Mouse (Mus musculus): ENCODE data around the gene Fignl1. TPM values are rescaled to one million over a fixed set of nuclear protein-coding genes. Genes with fewer than 3 reads are reported as not detected.
A peak's percentile ranks its signal among the peaks of the same experiment; 100 is the strongest.

The Fignl1 gene
- polyA plus RNA-seq, 1 experiment from 2014 or later = 93.2 TPM

- Histone ChIP-seq H3K27ac (replicated peaks) (no peak overlapping the region), H3K36me3 (replicated peaks) (no peaks in the 10 kb centered on the region), H3K4me1 (replicated peaks) (peaks cover 50% of the 10 kb centered on the region), H3K4me3 (replicated peaks) (no peak overlapping the region), H3K4me2 (no peak overlapping the region), H3K27me3 (no peaks in the 10 kb centered on the region; the same call in none of the 2 replicates), H3K9me3 (replicated peaks) (no peaks in the 10 kb centered on the region), H3K9ac (no peak overlapping the region)
- no peak for ATAC-seq (ENCODE audit: insufficient read depth)
- 63% methylated on average over 13 of the region's 13 CpGs for WGBS (ENCODE audit: insufficient replicate concordance)
Measured at GRCm38 (mm10) chr11:11844367-11844971, 35.7 kb upstream of the Fignl1 start.

DNA sequence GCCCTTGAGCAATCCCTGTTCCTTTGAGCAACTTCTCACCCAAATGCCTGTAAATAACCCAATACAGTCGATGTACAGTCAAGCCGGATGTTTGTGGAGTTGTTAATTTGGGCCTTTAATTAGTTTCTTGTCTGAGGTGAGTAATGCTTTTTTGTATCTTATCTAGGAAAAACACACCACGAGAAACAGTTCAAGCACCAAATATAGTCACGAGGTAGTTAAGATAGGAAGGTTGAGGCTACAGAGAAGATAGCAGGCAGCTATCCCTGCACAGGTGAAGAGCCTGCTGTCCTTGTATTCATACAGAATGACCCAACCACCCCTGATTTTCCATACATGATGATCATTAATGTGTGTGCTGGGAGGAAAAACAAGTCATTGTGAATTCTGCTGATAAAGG lies 32.8 kb upstream of the Fignl1 start:
- 11% methylated on average over 4 of the region's 4 CpGs for WGBS (ENCODE audit: insufficient replicate concordance)
- peak overlapping the region; percentile 39 for H3K9ac ChIP-seq
- H3K36me3 ChIP-seq (replicated peaks) = no peaks in the 10 kb centered on the region
- peak overlapping the region; percentile 52 for H3K4me2 ChIP-seq
- H3K27me3 ChIP-seq = peaks cover 13% of the 10 kb centered on the region
- no peak overlapping the region for H3K4me3 ChIP-seq (replicated peaks)
- H3K27ac ChIP-seq (replicated peaks) = peak overlapping the region; percentile 85
- H3K9me3 ChIP-seq (replicated peaks) = no peaks in the 10 kb centered on the region
- H3K4me1 ChIP-seq (replicated peaks) = peaks cover 79% of the 10 kb centered on the region
- peak; percentile 84 for ATAC-seq (ENCODE audit: insufficient read depth)

DNA sequence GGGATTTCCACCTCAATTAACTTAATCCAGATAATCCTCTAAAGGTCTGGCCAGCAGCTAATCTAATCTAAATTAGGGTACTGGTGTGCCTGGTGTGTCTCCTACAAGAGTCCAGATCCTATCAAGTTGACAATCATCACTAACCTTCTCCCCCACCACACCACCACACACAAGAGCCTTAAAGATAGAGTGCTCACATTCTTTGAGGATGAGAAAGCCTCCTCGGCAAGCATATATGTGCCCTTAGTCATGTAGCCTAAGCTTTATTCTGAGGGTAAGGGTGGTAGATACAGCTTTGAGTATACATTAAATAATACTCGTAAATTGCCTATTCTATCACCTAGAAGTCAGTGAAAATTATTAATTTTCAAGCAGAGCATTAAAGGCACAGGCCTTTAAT lies 32.0 kb upstream of the Fignl1 start:
- Histone ChIP-seq H3K4me3 (replicated peaks) (no peak overlapping the region), H3K9ac (peak overlapping the region; percentile 39; the same call in 1 of the 2 replicates), H3K27me3 (peaks cover 13% of the 10 kb centered on the region), H3K4me1 (replicated peaks) (peaks cover 88% of the 10 kb centered on the region), H3K36me3 (replicated peaks) (no peaks in the 10 kb centered on the region), H3K4me2 (peak overlapping the region; percentile 1; the same call in 1 of the 2 replicates), H3K27ac (replicated peaks) (peak overlapping the region; percentile 85), H3K9me3 (replicated peaks) (no peaks in the 10 kb centered on the region)
- 37% methylated on average over 2 of the region's 2 CpGs for WGBS (ENCODE audit: insufficient replicate concordance)
- no peak for ATAC-seq (ENCODE audit: insufficient read depth)

DNA sequence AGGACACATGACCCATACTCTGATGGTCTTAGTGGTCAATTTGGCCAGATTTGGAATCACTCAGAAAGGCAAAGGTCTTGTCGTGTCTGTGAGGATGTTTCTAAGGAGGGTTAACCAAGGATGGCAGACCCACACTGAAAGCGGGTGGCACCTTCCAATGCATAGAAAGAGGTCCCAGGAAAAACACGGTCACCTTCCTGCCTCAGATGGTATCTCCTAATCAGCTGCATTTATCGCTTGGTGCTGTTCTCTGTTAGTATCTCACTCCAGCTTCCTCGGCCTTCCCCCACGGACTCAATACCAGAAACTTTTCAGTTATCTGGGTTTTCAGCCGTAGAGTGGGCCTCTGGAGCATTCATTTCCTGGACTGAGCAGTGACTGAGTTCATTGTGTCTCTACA lies 31.1 kb upstream of the Fignl1 start:
- H3K36me3 ChIP-seq (replicated peaks) = no peaks in the 10 kb centered on the region
- no peak overlapping the region for H3K4me3 ChIP-seq (replicated peaks)
- peak overlapping the region; percentile 43; the same call in 1 of the 2 replicates for H3K27ac ChIP-seq (replicated peaks)
- peaks cover 13% of the 10 kb centered on the region for H3K27me3 ChIP-seq
- no peak overlapping the region for H3K9ac ChIP-seq
- no peaks in the 10 kb centered on the region for H3K9me3 ChIP-seq (replicated peaks)
- 41% methylated on average over 7 of the region's 7 CpGs for whole genome bisulfite sequencing (ENCODE audit: insufficient replicate concordance)
- ATAC-seq (ENCODE audit: insufficient read depth) = no peak
- H3K4me2 ChIP-seq = no peak overlapping the region
- H3K4me1 ChIP-seq (replicated peaks) = peaks cover 96% of the 10 kb centered on the region

DNA sequence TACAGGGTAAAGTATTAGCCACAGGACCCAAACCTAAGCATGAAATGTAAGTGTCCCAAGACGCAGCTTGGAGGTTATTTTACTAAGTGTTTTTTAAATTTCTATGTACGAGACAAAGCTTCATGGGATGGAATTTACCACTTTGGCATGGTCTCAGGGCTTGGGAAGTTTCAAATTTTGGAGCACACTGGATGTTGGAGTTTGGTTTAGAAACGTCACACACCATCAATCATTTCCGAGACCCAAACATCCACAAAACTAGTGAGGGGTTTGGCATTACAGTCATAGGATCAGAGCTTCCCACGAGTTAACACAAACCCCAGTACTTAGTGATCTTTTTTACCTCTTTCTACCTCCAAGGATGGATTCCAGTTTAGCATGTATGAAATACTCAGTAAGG lies 28.6 kb upstream of the Fignl1 start:
- Histone ChIP-seq H3K4me1 (replicated peaks) (peaks cover 96% of the 10 kb centered on the region), H3K9me3 (replicated peaks) (no peaks in the 10 kb centered on the region), H3K9ac (peak overlapping the region; percentile 55), H3K27me3 (peaks cover 21% of the 10 kb centered on the region), H3K4me3 (replicated peaks) (peak overlapping the region; percentile 55), H3K4me2 (peak overlapping the region; percentile 79), H3K27ac (replicated peaks) (peak overlapping the region; percentile 88), H3K36me3 (replicated peaks) (no peaks in the 10 kb centered on the region)
- ATAC-seq (ENCODE audit: insufficient read depth) = no peak
- 52% methylated on average over 5 of the region's 5 CpGs for WGBS (ENCODE audit: insufficient replicate concordance)

- H3K4me3 ChIP-seq (replicated peaks) = peak overlapping the region; percentile 55
- peak overlapping the region; percentile 55 for H3K9ac ChIP-seq
- peak overlapping the region; percentile 88 for H3K27ac ChIP-seq (replicated peaks)
- H3K4me2 ChIP-seq = peak overlapping the region; percentile 79
- no peaks in the 10 kb centered on the region for H3K9me3 ChIP-seq (replicated peaks)
- peaks cover 26% of the 10 kb centered on the region for H3K27me3 ChIP-seq
- H3K36me3 ChIP-seq (replicated peaks) = no peaks in the 10 kb centered on the region
- 6% methylated on average over 18 of the region's 18 CpGs for WGBS (ENCODE audit: insufficient replicate concordance)
- peaks cover 96% of the 10 kb centered on the region for H3K4me1 ChIP-seq (replicated peaks)
- ATAC-seq (ENCODE audit: insufficient read depth) = peak; percentile 85
Measured at GRCm38 (mm10) chr11:11836713-11837370, 28.1 kb upstream of the Fignl1 start.

DNA sequence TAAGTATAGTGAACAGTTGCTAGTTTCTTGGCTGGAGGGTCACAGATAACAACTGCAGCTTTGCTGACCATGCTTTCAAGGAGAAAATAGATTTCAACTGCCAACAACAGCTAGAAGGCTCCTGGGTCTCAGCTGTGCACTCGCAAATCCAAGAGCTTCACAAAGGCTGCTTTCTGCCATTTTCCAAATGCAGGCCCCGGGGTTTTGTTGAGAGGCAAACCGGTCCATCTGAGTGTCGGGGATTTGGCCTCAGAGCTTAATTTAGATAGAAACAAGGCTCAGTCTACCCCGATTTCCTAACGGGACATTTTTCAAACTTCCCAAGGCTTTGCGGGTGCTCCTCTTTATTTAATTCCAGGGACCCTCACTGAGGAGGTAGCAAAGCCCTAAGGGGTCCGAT lies 27.5 kb upstream of the Fignl1 start:
- WGBS (ENCODE audit: insufficient replicate concordance) = 17% methylated on average over 8 of the region's 8 CpGs
- Histone ChIP-seq H3K9ac (peak overlapping the region; percentile 55), H3K27me3 (peaks cover 29% of the 10 kb centered on the region), H3K27ac (replicated peaks) (peak overlapping the region; percentile 88), H3K36me3 (replicated peaks) (no peaks in the 10 kb centered on the region), H3K4me3 (replicated peaks) (peak overlapping the region; percentile 55), H3K4me2 (peak overlapping the region; percentile 79), H3K4me1 (replicated peaks) (peaks cover 93% of the 10 kb centered on the region), H3K9me3 (replicated peaks) (no peaks in the 10 kb centered on the region)
- 0 out of 2 replicates have a peak, but pooled peaks have one; percentile 5 for ATAC-seq (ENCODE audit: insufficient read depth)

- Histone ChIP-seq H3K4me3 (replicated peaks) (no peak overlapping the region), H3K36me3 (replicated peaks) (no peaks in the 10 kb centered on the region), H3K27me3 (peaks cover 33% of the 10 kb centered on the region), H3K27ac (replicated peaks) (peak overlapping the region; percentile 88), H3K4me1 (replicated peaks) (peaks cover 91% of the 10 kb centered on the region), H3K4me2 (peak overlapping the region; percentile 79), H3K9me3 (replicated peaks) (no peaks in the 10 kb centered on the region), H3K9ac (peak overlapping the region; percentile 37; the same call in 1 of the 2 replicates)
- 37% methylated on average over 4 of the region's 4 CpGs for WGBS (ENCODE audit: insufficient replicate concordance)
- ATAC-seq (ENCODE audit: insufficient read depth) = no peak
Measured at GRCm38 (mm10) chr11:11835791-11836190, 27.0 kb upstream of the Fignl1 start.

- no peaks in the 10 kb centered on the region for H3K36me3 ChIP-seq (replicated peaks)
- peak overlapping the region; percentile 37; the same call in 1 of the 2 replicates for H3K9ac ChIP-seq
- H3K4me3 ChIP-seq (replicated peaks) = no peak overlapping the region
- peak overlapping the region; percentile 88 for H3K27ac ChIP-seq (replicated peaks)
- H3K9me3 ChIP-seq (replicated peaks) = no peaks in the 10 kb centered on the region
- WGBS (ENCODE audit: insufficient replicate concordance) = 8% methylated on average over 6 of the region's 6 CpGs
- peak overlapping the region; percentile 79 for H3K4me2 ChIP-seq
- peaks cover 86% of the 10 kb centered on the region for H3K4me1 ChIP-seq (replicated peaks)
- peak; percentile 47 for ATAC-seq (ENCODE audit: insufficient read depth)
- H3K27me3 ChIP-seq = peaks cover 37% of the 10 kb centered on the region
Measured at GRCm38 (mm10) chr11:11835361-11835760, 26.6 kb upstream of the Fignl1 start.

GRCm38 (mm10) chr11:11833100-11833499 lies 24.3 kb upstream of the Fignl1 start:
- no peaks in the 10 kb centered on the region for H3K36me3 ChIP-seq (replicated peaks)
- H3K9ac ChIP-seq = no peak overlapping the region
- peaks cover 50% of the 10 kb centered on the region for H3K27me3 ChIP-seq
- H3K27ac ChIP-seq (replicated peaks) = peak overlapping the region; percentile 58
- H3K4me3 ChIP-seq (replicated peaks) = no peak overlapping the region
- no peak overlapping the region for H3K4me2 ChIP-seq
- ATAC-seq (ENCODE audit: insufficient read depth) = no peak
- H3K9me3 ChIP-seq (replicated peaks) = no peaks in the 10 kb centered on the region
- peaks cover 69% of the 10 kb centered on the region for H3K4me1 ChIP-seq (replicated peaks)
- WGBS (ENCODE audit: insufficient replicate concordance) = 29% methylated on average over 8 of the region's 8 CpGs

DNA sequence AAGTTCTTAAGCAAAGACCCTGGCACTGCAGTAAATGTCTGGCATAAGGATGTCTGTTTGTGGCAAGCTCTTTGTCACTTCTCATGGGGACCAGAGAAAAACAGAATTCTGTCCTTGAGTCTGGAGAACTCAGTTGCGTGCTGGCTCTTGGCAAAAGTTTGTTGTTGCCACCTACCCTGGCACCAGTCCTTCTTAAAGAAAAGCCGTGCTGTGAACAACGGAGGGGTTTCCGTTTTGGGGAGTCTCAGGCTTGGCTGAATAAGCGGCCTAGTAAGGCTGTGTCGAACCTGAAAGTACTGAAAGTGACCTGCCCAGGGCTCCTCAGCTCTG lies 24.0 kb upstream of the Fignl1 start:
- no peak overlapping the region for H3K4me3 ChIP-seq (replicated peaks)
- peak overlapping the region; percentile 78 for H3K27ac ChIP-seq (replicated peaks)
- H3K4me1 ChIP-seq (replicated peaks) = peaks cover 65% of the 10 kb centered on the region
- peaks cover 50% of the 10 kb centered on the region for H3K27me3 ChIP-seq
- H3K4me2 ChIP-seq = no peak overlapping the region
- no peaks in the 10 kb centered on the region for H3K9me3 ChIP-seq (replicated peaks)
- WGBS (ENCODE audit: insufficient replicate concordance) = 40% methylated on average over 6 of the region's 6 CpGs
- ATAC-seq (ENCODE audit: insufficient read depth) = no peak
- H3K9ac ChIP-seq = no peak overlapping the region
- H3K36me3 ChIP-seq (replicated peaks) = no peaks in the 10 kb centered on the region

Data from liver, embryonic 15.5 days (tissue).